Mouse (Mus musculus) intestine, embryonic 15.5 days (tissue): ENCODE data around the gene Brms1. TPM values are rescaled to one million over a fixed set of nuclear protein-coding genes. Genes with fewer than 3 reads are reported as not detected.
A peak's percentile ranks its signal among the peaks of the same experiment; 100 is the strongest.

Experiments
- ATAC-seq: fragments of 200-750 bp; cut with Nextera tagmentation; 2 replicates; pipeline ENCODE4 v1.8.0; 2017; ENCODE audit warnings: moderate TSS enrichment, moderate library complexity
- H3K27ac ChIP-seq: fragments of 300-500 bp; sonication (generic); 2 replicates; pipeline ENCODE4 v1.5.1; 2015; ENCODE audit warnings: mild to moderate bottlenecking, inconsistent platforms
- H3K27me3 ChIP-seq: fragments of 300-500 bp; sonication (generic); replicated peaks from 2 replicates; pipeline ENCODE4 v1.6.1; 2015; ENCODE audit warnings: inconsistent platforms
- H3K36me3 ChIP-seq: fragments of 300-500 bp; sonication (generic); 2 replicates; pipeline ENCODE4 v1.6.1; 2015; ENCODE audit warnings: inconsistent platforms
- H3K4me1 ChIP-seq: fragments of 300-500 bp; sonication (generic); replicated peaks from 2 replicates; pipeline ENCODE4 v1.6.1; 2015; ENCODE audit warnings: inconsistent platforms
- H3K4me2 ChIP-seq: fragments of 300-500 bp; sonication (generic); replicated peaks from 2 replicates; pipeline ENCODE4 v1.6.1; 2015; ENCODE audit warnings: mild to moderate bottlenecking, inconsistent platforms
- H3K4me3 ChIP-seq: fragments of 300-500 bp; sonication (generic); replicated peaks from 2 replicates; pipeline ENCODE4 v1.5.1; 2015; ENCODE audit warnings: inconsistent platforms
- H3K9ac ChIP-seq: fragments of 300-500 bp; sonication (generic); 2 replicates; pipeline ENCODE4 v1.6.1; 2015; ENCODE audit warnings: inconsistent platforms
- H3K9me3 ChIP-seq: fragments of 300-500 bp; sonication (generic); 2 replicates; pipeline ENCODE4 v1.6.1; 2016; ENCODE audit warnings: inconsistent platforms
- WGBS: fragments of 180-500 bp; shearing (Covaris S2); methylation state at CpG from one replicate; pipeline ENCODE4 v1.1.7; 2015; 5-methylcytosine and 5-hydroxymethylcytosine counted together
- polyA plus RNA-seq: library from polyadenylated mRNA; unstranded; fragments of >200 nt; fragmentation: Nextera tagmentation; extraction: Ambion mirVana; gene quantifications from 2 replicates; pipeline ENCODE4 v1.2.1, GENCODE M21; 2015

Gene Brms1
- polyA plus RNA-seq, 1 experiment from 2014 or later = 37.5 TPM

DNA sequence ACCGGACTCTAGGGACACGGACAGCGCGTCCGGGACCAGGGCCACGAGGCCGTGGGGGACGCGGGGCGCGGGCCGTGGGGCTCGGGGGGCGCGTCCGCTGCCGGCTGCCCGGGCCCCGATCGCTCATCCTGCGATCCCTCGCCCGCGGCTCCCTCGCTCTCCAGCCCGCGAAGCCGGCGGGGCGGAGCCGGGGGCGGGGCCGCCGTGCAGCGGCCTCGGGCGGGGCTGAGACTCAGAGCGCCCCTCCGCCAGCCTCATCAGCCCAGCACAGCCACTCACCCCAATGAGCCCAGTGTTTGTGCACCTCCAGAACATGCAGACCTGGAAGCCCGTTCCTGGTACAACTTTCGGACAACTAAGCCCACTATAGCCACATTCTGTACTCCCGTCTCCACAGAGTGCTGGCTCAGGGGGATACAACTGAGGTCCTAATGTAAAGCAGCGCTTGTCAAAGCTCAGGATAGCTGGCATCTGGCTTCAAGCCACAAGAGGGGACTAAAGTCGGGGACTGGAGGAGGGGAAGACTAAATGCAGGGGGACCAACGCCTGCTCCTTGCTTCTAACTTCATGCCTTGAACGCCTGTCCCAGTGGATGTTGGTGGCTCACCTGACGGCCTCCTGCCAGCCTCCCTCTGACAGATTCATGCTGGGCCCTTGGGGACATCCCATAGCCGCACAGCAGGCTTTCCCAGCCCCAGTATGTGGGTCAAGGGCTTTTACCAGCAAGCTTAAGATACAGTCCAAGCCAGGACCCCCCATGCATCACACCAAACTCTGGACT, 57.4 kb downstream of the Brms1 start, which contains the start of gene Cnih2:
Gene Cnih2 (minus strand): TSS at position 159 of the 781 bp plus-strand sequence.
- ATAC-seq = peak; percentile 73
- Histone ChIP-seq H3K4me3 (peak within 1 kb of the TSS; percentile 58), H3K9me3 (no peaks in the 10 kb centered on the region), H3K36me3 (peaks cover 37% of the 10 kb centered on the region), H3K27ac (no peak within 1 kb of the TSS), H3K4me2 (peak within 1 kb of the TSS; percentile 100), H3K27me3 (no peaks in the 10 kb centered on the region), H3K4me1 (peaks cover 36% of the 10 kb centered on the region), H3K9ac (peak within 1 kb of the TSS; percentile 75)
- 5% methylated on average over 38 of the region's 48 CpGs for WGBS

Other genes starting within 250 kb of the Brms1 start
- 43.8 and 51.0 TPM in 2 replicates for gene Rbm4, start 247.5 kb upstream of the Brms1 start, polyA plus RNA-seq
- 32.4 and 35.3 TPM in 2 replicates for gene Gm21992, start 229.7 kb upstream of the Brms1 start, polyA plus RNA-seq
- gene Rbm14, start 229.7 kb upstream of the Brms1 start, polyA plus RNA-seq = 73.6 and 80.0 TPM in 2 replicates
- gene Ccs, start 202.0 kb upstream of the Brms1 start, polyA plus RNA-seq = 51.3 and 56.7 TPM in 2 replicates
- gene Ccdc87, start 202.0 kb upstream of the Brms1 start, polyA plus RNA-seq = not detected in 2 replicates
- gene Ctsf, start 186.2 kb upstream of the Brms1 start, polyA plus RNA-seq = 25.2 and 26.3 TPM in 2 replicates
- gene Actn3, start 163.4 kb upstream of the Brms1 start, polyA plus RNA-seq = 1.2 and 1.7 TPM in 2 replicates
- gene Zdhhc24, start 162.7 kb upstream of the Brms1 start, polyA plus RNA-seq = 9.8 and 10.3 TPM in 2 replicates
- gene Bbs1, start 134.7 kb upstream of the Brms1 start, polyA plus RNA-seq = 2.3 TPM in 2 replicates
- 126 and 135 TPM in 2 replicates for gene Dpp3, start 113.1 kb upstream of the Brms1 start, polyA plus RNA-seq
- gene Peli3, start 98.2 kb upstream of the Brms1 start, polyA plus RNA-seq = 2.0 and 2.4 TPM in 2 replicates
- gene Mrpl11, start 79.2 kb upstream of the Brms1 start, polyA plus RNA-seq = 102 and 116 TPM in 2 replicates
- gene Npas4, start 51.0 kb upstream of the Brms1 start, polyA plus RNA-seq = 0.21 and 0.24 TPM in 2 replicates
- 4.6 and 4.9 TPM in 2 replicates for gene Slc29a2, start 17.5 kb upstream of the Brms1 start, polyA plus RNA-seq
- gene B4gat1, start 2.5 kb upstream of the Brms1 start, polyA plus RNA-seq = 36.1 and 36.2 TPM in 2 replicates
- gene AC124502.3, start 2.5 kb upstream of the Brms1 start, polyA plus RNA-seq = 2.4 and 2.8 TPM in 2 replicates
- gene Rin1, start 9.1 kb downstream of the Brms1 start, polyA plus RNA-seq = 2.7 and 3.9 TPM in 2 replicates
- 47.7 and 48.0 TPM in 2 replicates for gene Cd248, start 26.7 kb downstream of the Brms1 start, polyA plus RNA-seq
- 5.6 and 6.5 TPM in 2 replicates for gene Tmem151a, start 44.2 kb downstream of the Brms1 start, polyA plus RNA-seq
- 109 and 126 TPM in 2 replicates for gene Yif1a, start 47.2 kb downstream of the Brms1 start, polyA plus RNA-seq
- 12.7 and 13.4 TPM in 2 replicates for gene Cnih2, start 57.2 kb downstream of the Brms1 start, polyA plus RNA-seq
- 216 and 223 TPM in 2 replicates for gene Rab1b, start 65.7 kb downstream of the Brms1 start, polyA plus RNA-seq
- gene Klc2, start 77.2 kb downstream of the Brms1 start, polyA plus RNA-seq = 12.1 and 16.6 TPM in 2 replicates
- 15.6 and 15.8 TPM in 2 replicates for gene Pacs1, start 231.8 kb downstream of the Brms1 start, polyA plus RNA-seq